Mouse (Mus musculus): Measurements from ENCODE around the gene Ppp2r5c.
A peak's percentile ranks its signal among the peaks of the same experiment; 100 is the strongest.

The Ppp2r5c gene

DNA sequence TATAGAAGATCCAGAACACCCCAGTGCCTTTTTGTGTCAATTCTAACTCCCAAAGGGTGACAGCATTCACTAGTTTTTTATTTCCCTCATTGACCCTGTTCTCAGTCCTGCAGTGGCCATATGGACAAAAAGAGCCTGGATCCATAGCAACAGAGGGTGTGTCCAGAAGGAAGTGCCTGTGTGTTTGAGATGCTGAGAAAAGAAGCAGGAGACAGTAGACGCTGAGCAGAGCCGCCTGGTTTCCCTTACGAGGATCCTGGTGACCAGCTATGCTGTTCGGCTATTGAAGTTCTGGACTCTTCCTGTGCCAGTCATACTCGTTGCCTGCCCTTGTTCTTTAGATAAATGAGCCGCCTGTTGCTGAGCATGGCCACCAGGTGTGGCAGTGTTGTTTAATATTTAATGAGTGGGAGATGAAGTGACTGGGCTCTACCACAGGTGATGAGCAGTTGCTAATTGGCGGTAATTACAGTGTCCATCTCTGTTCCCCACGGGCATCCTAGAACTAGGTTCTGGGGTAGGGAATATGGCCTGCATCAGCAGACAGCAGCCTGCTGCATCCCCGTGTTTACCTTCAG, 65.0 kb downstream of the Ppp2r5c start:
- no peak for DNase-seq (ENCODE audit: low spot score)

DNA sequence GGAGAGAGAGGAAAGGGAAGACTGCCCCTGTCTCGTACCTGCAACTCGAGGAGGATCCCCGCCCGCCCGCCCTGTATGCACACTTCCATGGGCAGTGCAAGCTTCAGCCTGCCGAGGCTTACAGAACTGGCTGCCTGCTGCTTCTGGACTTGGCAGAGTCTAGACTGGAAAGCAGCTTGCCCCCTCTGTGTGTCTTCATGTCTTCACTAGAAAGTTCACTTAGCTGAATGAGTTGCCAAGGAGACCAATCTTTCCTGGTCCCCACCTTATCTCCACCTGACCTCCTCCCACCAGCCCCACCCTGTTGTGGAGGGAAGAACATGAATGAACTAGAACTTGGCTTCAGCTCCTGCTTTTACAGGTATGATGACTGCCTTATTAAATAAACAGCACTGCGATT, 66.0 kb downstream of the Ppp2r5c start:
- no peak for DNase-seq (ENCODE audit: low spot score)

DNA sequence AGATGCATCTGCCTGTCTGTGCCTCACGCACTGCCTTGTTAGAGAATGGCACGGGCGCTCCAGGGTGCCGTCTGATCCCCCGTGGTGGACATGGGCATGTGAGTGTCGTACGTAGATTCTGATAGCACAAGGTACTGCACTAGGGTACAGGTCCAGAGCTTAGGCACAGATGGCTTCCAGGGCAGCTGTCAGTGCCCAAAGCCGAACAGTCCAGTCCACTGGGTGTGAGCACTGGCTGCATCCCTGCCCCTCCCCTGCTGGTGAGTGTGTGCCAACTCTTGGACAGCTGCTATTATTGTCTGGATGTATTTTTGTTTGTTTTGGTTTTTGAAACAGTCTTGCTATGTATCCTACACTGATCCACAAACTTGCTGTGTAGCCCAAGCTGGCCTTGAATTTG, 68.8 kb downstream of the Ppp2r5c start:
- peak; percentile 39 for DNase-seq (ENCODE audit: low spot score)

DNA sequence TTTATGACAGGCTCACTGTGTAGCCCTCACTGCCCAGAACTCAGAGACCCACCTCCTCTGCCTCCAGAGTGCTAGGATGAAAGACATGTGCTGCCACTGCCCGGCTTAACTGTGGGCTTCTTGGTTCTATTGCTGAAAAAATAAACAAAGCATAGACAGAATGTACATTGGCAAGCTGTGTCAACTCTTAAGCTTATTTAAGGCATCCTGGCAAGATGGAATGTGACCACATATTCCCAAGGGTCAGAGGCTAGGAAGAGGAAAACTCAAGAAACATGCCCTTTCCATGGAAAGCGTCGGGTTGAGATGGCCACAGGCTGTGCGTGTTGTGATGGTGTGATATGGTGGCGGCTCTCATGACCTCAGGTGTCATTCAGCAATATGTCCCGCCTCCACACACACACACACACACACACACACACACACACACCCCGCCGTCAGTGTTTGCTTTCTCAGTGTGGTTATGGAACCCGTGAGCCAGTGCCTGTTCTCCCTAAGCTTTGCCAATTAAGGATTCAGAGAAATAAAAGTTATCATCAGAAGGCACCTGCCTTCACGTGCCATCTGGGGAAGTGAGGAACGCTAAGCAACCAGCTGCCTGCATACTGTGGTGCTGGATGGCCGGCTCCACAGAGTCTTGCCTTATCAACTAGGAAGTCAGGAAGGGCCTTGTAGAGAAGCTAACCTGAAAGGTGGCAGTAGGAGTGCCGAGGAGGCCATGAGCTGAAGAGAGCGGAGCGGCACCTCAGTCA, 73.5 kb downstream of the Ppp2r5c start:
- DNase-seq (ENCODE audit: low spot score), result no peak

DNA sequence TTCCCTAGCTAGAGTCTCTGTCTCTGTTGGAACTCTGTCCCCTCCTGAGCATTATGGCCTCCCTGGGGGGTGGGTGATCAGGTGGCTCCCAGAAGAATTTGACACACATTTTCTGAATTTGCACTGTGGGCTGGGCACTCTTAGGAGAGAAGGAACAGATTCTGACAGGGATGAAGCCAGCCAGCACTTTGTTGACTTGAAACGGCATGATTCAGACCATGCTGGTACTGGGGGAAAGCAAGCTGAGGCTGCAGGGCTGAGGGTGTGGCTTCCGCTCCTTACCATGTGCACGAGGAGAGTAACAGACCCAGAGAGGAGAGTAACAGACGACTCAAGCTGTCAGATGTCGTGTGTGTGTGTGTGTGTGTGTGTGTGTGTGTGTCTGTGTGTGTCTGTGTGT, 76.6 kb downstream of the Ppp2r5c start:
- DNase-seq (ENCODE audit: low spot score), result no peak

- no peak for DNase-seq (ENCODE audit: low spot score)
These were observed 85.8 kb downstream of the Ppp2r5c start for GRCm38 (mm10) chr12:110532711-110533110.

- no peak for DNase-seq (ENCODE audit: low spot score)
These were observed 86.2 kb downstream of the Ppp2r5c start for GRCm38 (mm10) chr12:110533151-110533550.

- no peak for DNase-seq (ENCODE audit: low spot score)
These were observed 86.9 kb downstream of the Ppp2r5c start for GRCm38 (mm10) chr12:110533832-110534231.

- no peak for DNase-seq (ENCODE audit: low spot score)
These were observed 88.4 kb downstream of the Ppp2r5c start for GRCm38 (mm10) chr12:110535361-110535760.

GRCm38 (mm10) chr12:110537751-110538150, 90.8 kb downstream of the Ppp2r5c start:
- peak; percentile 31 for DNase-seq (ENCODE audit: low spot score)

GRCm38 (mm10) chr12:110539346-110539745, 92.4 kb downstream of the Ppp2r5c start:
- no peak for DNase-seq (ENCODE audit: low spot score)

- no peak for DNase-seq (ENCODE audit: low spot score)
These were observed 92.9 kb downstream of the Ppp2r5c start for GRCm38 (mm10) chr12:110539798-110540197.

GRCm38 (mm10) chr12:110540273-110540672, 93.4 kb downstream of the Ppp2r5c start:
- no peak for DNase-seq (ENCODE audit: low spot score)

DNA sequence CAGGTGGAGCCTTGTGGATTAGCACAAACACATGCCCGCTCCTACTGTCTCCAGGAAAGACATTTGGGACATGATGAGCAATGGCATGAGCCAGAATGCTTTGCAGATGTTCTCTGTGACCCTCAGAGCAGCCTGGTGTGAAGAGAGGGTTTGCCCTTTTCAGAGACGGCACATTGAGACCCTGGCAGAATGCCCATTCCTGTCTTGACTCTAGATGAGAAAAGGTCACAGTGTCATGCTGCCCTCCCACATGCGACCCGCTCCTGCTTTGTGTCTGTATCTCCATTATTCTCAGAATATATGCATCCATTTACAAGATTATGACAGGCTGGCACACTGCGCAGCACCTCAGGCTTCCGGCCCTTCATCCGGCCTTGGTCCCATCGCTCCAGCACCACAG, 94.1 kb downstream of the Ppp2r5c start:
- no peak for DNase-seq (ENCODE audit: low spot score)

DNA sequence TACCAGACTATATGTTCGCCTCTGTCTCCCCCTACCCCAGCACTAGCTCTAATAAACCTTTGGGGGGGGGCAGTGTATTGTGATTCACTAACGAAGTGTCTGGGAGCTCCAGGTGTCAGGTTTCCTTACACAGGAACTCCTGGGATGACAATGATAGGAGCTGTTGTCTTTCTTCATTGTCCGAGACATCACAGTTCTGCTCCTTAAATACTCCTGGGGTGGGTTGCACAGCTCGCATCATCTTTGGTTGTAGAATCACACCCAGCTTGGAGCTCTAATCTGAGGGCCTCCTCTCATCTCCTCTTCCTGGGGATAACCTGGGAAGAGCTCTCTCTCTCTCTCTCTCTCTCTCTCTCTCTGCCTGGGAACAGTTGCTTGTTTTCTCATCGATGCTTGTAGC, 94.6 kb downstream of the Ppp2r5c start:
- DNase-seq (ENCODE audit: low spot score), result no peak

DNA sequence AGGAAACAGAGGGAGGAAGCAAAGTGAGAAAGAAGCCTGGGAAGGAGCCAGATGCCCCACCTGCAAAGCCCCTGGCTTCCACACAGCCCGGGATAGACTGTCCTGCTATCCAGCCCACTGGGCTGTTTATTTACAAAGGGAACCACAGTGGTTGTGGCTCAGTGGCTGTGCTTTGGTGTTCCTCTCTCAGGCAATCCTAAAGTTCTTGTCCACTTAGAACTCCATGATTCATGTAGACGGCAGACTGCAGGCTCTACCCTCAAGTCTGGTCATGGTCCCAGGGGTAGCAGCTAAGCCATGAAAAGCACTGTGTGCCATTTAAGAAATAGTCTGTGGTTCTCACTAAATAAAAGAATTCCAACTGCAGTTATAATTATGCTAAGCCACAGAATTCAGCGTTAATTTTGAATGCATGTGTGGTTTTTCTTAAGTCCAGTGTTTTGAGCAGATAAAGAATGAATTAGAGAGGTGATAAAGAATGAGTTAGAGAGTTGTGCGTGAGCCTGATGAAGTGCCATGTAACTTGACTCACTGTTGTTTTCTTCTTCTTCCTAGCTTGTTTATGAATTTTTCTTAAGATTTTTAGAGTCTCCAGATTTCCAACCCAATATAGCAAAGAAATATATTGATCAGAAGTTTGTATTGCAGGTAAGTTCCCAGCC, 98.3 kb downstream of the Ppp2r5c start:
- no peak for DNase-seq (ENCODE audit: low spot score)

DNA sequence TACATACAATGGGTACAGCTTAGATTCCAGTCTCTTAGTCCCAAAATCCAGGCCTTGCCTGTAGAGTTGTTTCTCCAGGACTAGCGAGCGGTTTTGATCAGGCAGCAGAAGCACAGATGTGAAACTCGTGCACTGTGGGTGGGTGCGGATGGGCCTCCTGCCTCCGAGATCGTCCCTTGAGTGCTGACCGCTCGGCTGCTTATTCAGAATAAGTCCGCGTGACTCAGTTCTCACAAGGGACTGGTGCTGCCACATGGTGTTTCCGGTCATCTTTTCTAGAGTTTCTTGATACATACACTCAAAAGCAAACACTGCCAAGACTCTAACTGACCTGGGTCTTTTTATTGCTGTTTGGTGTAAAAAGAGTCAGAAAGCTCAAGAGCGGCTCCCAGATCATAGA, 100.7 kb downstream of the Ppp2r5c start:
- DNase-seq (ENCODE audit: low spot score), result no peak

GRCm38 (mm10) chr12:110549437-110550112, 102.7 kb downstream of the Ppp2r5c start:
- no peak for DNase-seq (ENCODE audit: low spot score)

DNA sequence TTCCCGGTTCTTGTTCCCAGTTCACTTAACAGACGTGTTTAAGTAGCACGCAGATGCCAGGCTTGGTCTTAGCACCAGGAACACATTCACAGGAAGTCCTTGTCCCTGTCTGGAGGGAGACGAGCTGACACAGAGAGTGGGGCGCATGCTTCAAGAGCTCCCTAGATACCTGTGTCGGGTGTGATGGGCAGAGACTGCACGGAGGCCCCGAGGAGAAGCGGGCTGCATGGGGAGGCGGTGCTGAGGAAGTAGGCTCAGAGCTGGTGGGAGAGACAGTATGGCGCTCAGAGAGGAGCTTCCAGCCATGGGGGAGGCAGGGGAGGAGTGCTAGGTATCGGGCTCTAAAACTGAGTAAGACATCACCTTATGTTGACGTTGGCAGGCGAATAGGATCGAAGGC, 103.4 kb downstream of the Ppp2r5c start:
- DNase-seq (ENCODE audit: low spot score), result no peak

DNA sequence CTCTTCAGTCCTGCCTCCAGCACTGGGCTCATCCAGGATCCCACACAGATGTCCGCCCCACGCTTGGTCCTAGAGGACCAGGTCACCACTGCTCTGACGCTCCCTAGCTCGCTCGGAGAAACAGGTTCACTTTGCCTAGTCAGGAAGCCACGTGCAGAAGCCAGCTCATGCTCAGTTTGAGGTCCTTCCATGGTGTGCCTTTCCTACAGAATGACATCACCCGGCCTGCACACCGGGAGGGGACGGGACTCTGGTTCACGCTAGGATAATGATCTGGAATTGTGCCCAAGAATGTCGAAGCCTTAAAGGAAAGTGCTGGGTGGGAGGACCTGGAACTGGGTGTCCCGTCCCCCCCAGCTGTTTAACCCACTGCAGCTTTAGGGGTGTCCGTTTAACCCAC, 105.2 kb downstream of the Ppp2r5c start:
- no peak for DNase-seq (ENCODE audit: low spot score)

DNA sequence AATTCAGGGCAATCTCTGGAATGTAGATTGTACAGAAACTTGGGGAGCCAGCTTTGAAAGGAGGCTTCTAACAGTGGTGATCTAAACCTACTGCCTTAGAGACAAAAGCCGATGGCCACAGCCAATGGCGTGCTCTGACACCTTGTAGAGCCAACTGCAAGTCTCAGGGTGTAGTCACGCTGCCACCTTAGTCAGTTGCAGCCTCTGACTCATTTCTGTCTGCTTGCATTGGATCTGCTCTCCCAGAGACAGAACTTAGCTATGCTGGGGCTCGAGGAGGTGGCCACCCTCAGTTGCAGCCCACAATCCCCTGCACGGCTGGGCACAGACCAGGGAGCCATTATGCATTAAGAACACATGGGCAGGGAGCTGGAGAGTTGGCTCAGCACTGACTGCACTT, 106.4 kb downstream of the Ppp2r5c start:
- no peak for DNase-seq (ENCODE audit: low spot score)

DNA sequence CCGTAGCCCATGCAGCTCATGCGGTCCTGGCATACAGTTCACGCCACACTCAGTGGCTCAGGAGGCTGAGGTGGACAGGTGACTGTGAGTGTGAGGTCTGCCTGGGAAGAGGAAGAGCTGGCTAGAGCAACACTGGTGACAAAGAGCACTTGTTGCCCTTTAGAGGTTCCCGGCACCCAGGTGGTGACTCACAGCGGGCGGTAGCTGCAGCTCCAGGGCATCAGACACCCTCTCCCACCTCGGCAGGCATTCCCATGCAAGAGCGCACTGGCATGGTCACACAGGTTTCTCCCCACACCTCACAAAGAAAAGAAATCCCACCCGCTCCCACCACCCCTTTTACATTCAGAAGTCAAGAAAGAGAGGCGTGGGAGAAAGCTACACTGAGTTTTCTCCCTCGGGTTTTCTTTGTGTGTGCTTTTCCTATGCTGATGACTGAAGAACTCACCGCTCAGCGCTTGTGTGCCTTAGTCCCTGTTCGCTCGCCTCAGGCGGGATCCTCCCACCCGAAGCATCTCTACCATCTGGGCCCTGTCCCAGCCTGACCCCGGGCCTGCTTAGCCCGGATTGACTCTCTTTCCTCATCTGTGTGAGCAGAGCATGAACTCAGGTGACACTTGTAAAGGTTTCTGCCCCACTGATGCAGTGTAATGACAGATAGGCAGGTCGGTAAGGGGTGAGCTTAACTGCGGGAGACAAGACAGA, 108.8 kb downstream of the Ppp2r5c start:
- DNase-seq (ENCODE audit: low spot score), result no peak

All from ovary, postnatal 36 days (tissue).